Mouse (Mus musculus): Measurements from ENCODE around the gene Pygo2.

DNA sequence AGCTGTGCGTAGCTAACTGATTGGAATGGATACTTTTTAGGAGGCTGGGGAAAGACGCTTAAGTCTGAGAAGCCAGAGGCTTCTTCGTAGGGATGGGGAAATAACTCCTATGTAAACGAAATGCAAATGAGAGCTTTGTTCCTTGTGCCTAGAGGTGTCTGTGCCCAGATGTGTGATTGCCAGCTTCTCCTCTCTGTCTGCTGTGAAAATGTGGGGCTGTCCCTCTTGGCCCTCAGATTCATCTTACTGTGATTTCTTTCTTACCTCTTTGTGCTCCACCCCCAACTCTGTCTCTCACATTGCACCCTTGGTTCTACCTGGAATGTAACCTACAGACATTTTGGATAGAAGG, 33.4 kb upstream of the Pygo2 start:
- TF ChIP-seq CTCF (IDR thresholded peaks at IDR 0.05): no peak
- no peak for TF ChIP-seq POLR2A (IDR thresholded peaks at IDR 0.05; ENCODE audit: insufficient read depth, low read depth, low read length)
- TF ChIP-seq EP300 (IDR thresholded peaks at IDR 0.05; ENCODE audit: insufficient read depth, low read depth, low read length): no peak

Measured in heart, adult 2 months (tissue).